Mouse (Mus musculus) CH12.LX (cell line): ENCODE results near the gene B4galnt4. TPM values are rescaled to one million over a fixed set of nuclear protein-coding genes. Genes with fewer than 3 reads are reported as not detected.

Source experiments
- DNase-seq: peaks from one replicate; pipeline ENCODE4 v3.0.0-alpha.2; 2013; ENCODE audit errors: extremely low read depth
- H3K27ac ChIP-seq: 2 replicates; pipeline ENCODE4 v1.5.1; 2012; ENCODE audit warnings: low read depth, mild to moderate bottlenecking, control low read depth, moderate library complexity; ENCODE audit not compliant: insufficient read depth
- H3K27me3 ChIP-seq: replicated peaks from 2 replicates; pipeline ENCODE3; 2012; ENCODE audit warnings: inconsistent platforms
- H3K36me3 ChIP-seq, 2 experiments: replicated peaks in 1 of 2; 2 replicates each; pipeline versions ENCODE3 to v1.6.1; 2012; ENCODE audit warnings: inconsistent platforms in 1 of 2, low read length in 1 of 2, mild to moderate bottlenecking in 1 of 2, mixed read lengths in 1 of 2, moderate library complexity in 1 of 2; ENCODE audit not compliant: control insufficient read depth in 1 of 2, insufficient read depth in 1 of 2
- H3K4me1 ChIP-seq, 2 experiments: 2 replicates each; pipeline ENCODE4 v1.6.1; 2012; ENCODE audit warnings: inconsistent platforms in 1 of 2, moderate library complexity in 1 of 2; ENCODE audit not compliant: insufficient read depth in 2 of 2, control insufficient read depth in 1 of 2
- H3K4me2 ChIP-seq: 2 replicates; pipeline ENCODE4 v1.6.1; 2012; ENCODE audit warnings: low read depth, mild to moderate bottlenecking, control low read depth; ENCODE audit not compliant: poor library complexity, insufficient read depth, severe bottlenecking
- H3K4me3 ChIP-seq, 3 experiments: fragments of 150-350 bp in 1 of 3; sonication (generic) in 1 of 3; replicated peaks in 1 of 3; 2 replicates each; pipeline versions ENCODE3 to v1.5.1; 2011 to 2012; ENCODE audit warnings: low read depth in 2 of 3, low read length in 2 of 3, mild to moderate bottlenecking in 2 of 3, moderate library complexity in 2 of 3, control low read depth in 1 of 3, improper control_type of control experiment in 1 of 3, inconsistent platforms in 1 of 3, mixed read lengths in 1 of 3; ENCODE audit not compliant: poor library complexity in 1 of 3
- H3K79me2 ChIP-seq: replicated peaks from 2 replicates; pipeline ENCODE4 v1.6.1; 2012; ENCODE audit warnings: mild to moderate bottlenecking, moderate library complexity; ENCODE audit not compliant: control insufficient read depth, poor library complexity, insufficient read depth, severe bottlenecking; ENCODE audit errors: extremely low read depth
- H3K9ac ChIP-seq: 2 replicates; pipeline ENCODE4 v1.6.1; 2012; ENCODE audit warnings: low read depth, mild to moderate bottlenecking, control low read depth, moderate library complexity; ENCODE audit not compliant: insufficient read depth
- H3K9me3 ChIP-seq: replicated peaks from 2 replicates; pipeline ENCODE3; 2012; ENCODE audit warnings: low read length, inconsistent platforms, mixed read lengths
- CTCF ChIP-seq, 2 experiments: IDR thresholded peaks in 1 of 2; conservative IDR thresholded peaks in 1 of 2; 2 replicates each; pipeline ENCODE4 v1.5.1; 2011 to 2012; ENCODE audit warnings: low read depth in 2 of 2, low read length in 2 of 2, improper control_type of control experiment in 1 of 2, inconsistent platforms in 1 of 2, mild to moderate bottlenecking in 1 of 2, moderate library complexity in 1 of 2
- E2F4 ChIP-seq: IDR thresholded peaks from 2 replicates; pipeline ENCODE4 v1.6.1; 2011; ENCODE audit warnings: low read depth, low read length, improper control_type of control experiment; ENCODE audit not compliant: insufficient replicate concordance
- ELF1 ChIP-seq: IDR thresholded peaks from 2 replicates; pipeline ENCODE4 v1.6.1; 2014; ENCODE audit warnings: low read depth, mild to moderate bottlenecking, inconsistent platforms, low read length, improper control_type of control experiment
- EP300 ChIP-seq: IDR thresholded peaks from 2 replicates; pipeline ENCODE4 v1.6.1; 2011; ENCODE audit warnings: low read length, improper control_type of control experiment
- ETS1 ChIP-seq: conservative IDR thresholded peaks from 2 replicates; pipeline ENCODE4 v1.6.1; 2012; ENCODE audit warnings: low read depth, mild to moderate bottlenecking, inconsistent platforms, low read length, improper control_type of control experiment, moderate library complexity
- GABPA ChIP-seq: IDR thresholded peaks from 2 replicates; pipeline ENCODE4 v1.6.1; 2012; ENCODE audit warnings: low read depth, low read length, improper control_type of control experiment, inconsistent platforms; ENCODE audit not compliant: insufficient replicate concordance
- IRF4 ChIP-seq: IDR thresholded peaks from 2 replicates; pipeline ENCODE4 v1.6.1; 2014; ENCODE audit warnings: low read depth, mild to moderate bottlenecking, inconsistent platforms, low read length, improper control_type of control experiment
- JUN ChIP-seq: IDR thresholded peaks from 2 replicates; pipeline ENCODE4 v1.6.1; 2011; ENCODE audit warnings: low read depth, mild to moderate bottlenecking, low read length, improper control_type of control experiment, moderate library complexity; ENCODE audit not compliant: insufficient read depth
- JUND ChIP-seq: conservative IDR thresholded peaks from 2 replicates; pipeline ENCODE4 v1.6.1; 2011; ENCODE audit warnings: low read depth, low read length, improper control_type of control experiment
- KAT2A ChIP-seq: IDR thresholded peaks from 2 replicates; pipeline ENCODE4 v1.6.1; 2012; ENCODE audit warnings: low read length, improper control_type of control experiment, inconsistent platforms; ENCODE audit not compliant: insufficient replicate concordance
- MAFK ChIP-seq: IDR thresholded peaks from 2 replicates; pipeline ENCODE4 v1.6.1; 2011; ENCODE audit warnings: low read length, improper control_type of control experiment; ENCODE audit not compliant: insufficient replicate concordance
- MAX ChIP-seq: IDR thresholded peaks from 2 replicates; pipeline ENCODE4 v1.6.1; 2011; ENCODE audit warnings: low read length, improper control_type of control experiment
- MAZ ChIP-seq: IDR thresholded peaks from 2 replicates; pipeline ENCODE4 v1.6.1; 2012; ENCODE audit warnings: low read depth, mild to moderate bottlenecking, inconsistent platforms, low read length, improper control_type of control experiment, moderate library complexity
- MEF2A ChIP-seq: IDR thresholded peaks from 2 replicates; pipeline ENCODE4 v1.6.1; 2014; ENCODE audit warnings: low read depth, mild to moderate bottlenecking, inconsistent platforms, low read length, improper control_type of control experiment, borderline replicate concordance
- POLR2AphosphoS2 ChIP-seq: IDR thresholded peaks from 2 replicates; pipeline ENCODE4 v1.6.1; 2011; ENCODE audit warnings: low read depth, low read length, improper control_type of control experiment
- ZKSCAN1 ChIP-seq: IDR thresholded peaks from 2 replicates; pipeline ENCODE4 v1.6.1; 2012; ENCODE audit warnings: low read depth, inconsistent platforms, low read length, improper control_type of control experiment, borderline replicate concordance
- dilution Hi-C: fragments of 300-500 bp; cut with MboI; formaldehyde crosslinking; loops from 2 replicates; pipeline ENCODE4 v1.14.3; 2020; ENCODE audit warnings: low sequenced_read_pairs; ENCODE audit not compliant: extremely low pct_unique_long_range_greater_than_20kb, extremely low pct_ligation_motif_present
- in situ Hi-C: fragments of 300-500 bp; cut with MboI; formaldehyde crosslinking; loops from 3 replicates; pipeline ENCODE4 v1.14.3; 2019; ENCODE audit warnings: low sequenced_read_pairs, low pct_ligation_motif_present, low pct_unique_long_range_greater_than_20kb, mixed read lengths
- polyA plus RNA-seq: library from polyadenylated mRNA; unstranded; fragments of >175 nt; gene quantifications from 2 replicates; pipeline ENCODE4 v1.2.1, GENCODE M21; 2012; ENCODE audit warnings: low read depth; ENCODE audit not compliant: insufficient read length
- total RNA-seq, 2 experiments: library from RNA; depleted of rRNA; stranded (reverse); fragments of 300-350 nt in 1 of 2; fragments of >200 nt in 1 of 2; gene quantifications; 2 replicates each; pipeline ENCODE4 v1.2.3; 2012 to 2014

Gene B4galnt4
- total and polyA plus RNA-seq, 3 experiments: 0.91 to 13.1 (median 2.9) TPM

- TF ChIP-seq ELF1 (peak; percentile 86), MAFK (no peak), KAT2A (0 out of 2 replicates have a peak, but pooled peaks have one; percentile 51), ZKSCAN1 (no peak), E2F4 (no peak), EP300 (no peak), ETS1 (peak; percentile 61; the same call in 1 of the 2 replicates), IRF4 (peak; percentile 27; the same call in 1 of the 2 replicates), JUN (no peak), MAX (no peak; the same call in 1 of the 2 replicates)
These were observed 27.0 kb downstream of the B4galnt4 start (continued) for GRCm38 (mm10) chr7:141087894-141088293.

GRCm38 (mm10) chr7:141088473-141088872 lies 27.6 kb downstream of the B4galnt4 start:
- Histone ChIP-seq H3K9ac (peak overlapping the region; percentile 81), H3K79me2 (peaks cover 6% of the 10 kb centered on the region; the same call in 1 of the 2 replicates), H3K4me2 (peak overlapping the region; percentile 81), H3K27ac (peak overlapping the region; percentile 61)
- TF ChIP-seq ELF1 (peak; percentile 91), POLR2AphosphoS2 (no peak)
- TF ChIP-seq, all 38 proteins: peak for 1
- no peaks in the 10 kb centered on the region for H3K27me3 ChIP-seq
- H3K36me3 ChIP-seq: peaks cover 26 to 43% of the 10 kb centered on the region in 2 experiments
- H3K4me3 ChIP-seq: peak overlapping the region; percentile 84 to 90 (median 86)
- in situ Hi-C loops (loop anchor here (5.0 kb wide), 1 partner anchor 36 kb away; no protein-coding TSS in a partner anchor), dilution Hi-C loops (no loop called here)
- H3K4me1 ChIP-seq: peaks cover 24 to 37% of the 10 kb centered on the region in 2 experiments
- peak; percentile 22 for DNase-seq
- H3K9me3 ChIP-seq: no peaks in the 10 kb centered on the region

- no peak for TF ChIP-seq MAX
- TF ChIP-seq JUND: no peak
- no peak for TF ChIP-seq MEF2A
- no peak for TF ChIP-seq CTCF (conservative IDR thresholded peaks at IDR 0.05 in 1 of 2, IDR thresholded peaks at IDR 0.05 in 1 of 2; ENCODE audit: low read depth in 2 of 2, low read length in 2 of 2)
- no peak for TF ChIP-seq GABPA
- TF ChIP-seq IRF4: no peak
- no peak for TF ChIP-seq MAZ
- H3K27me3 ChIP-seq: no peaks in the 10 kb centered on the region
- in situ Hi-C loops (no loop called here), dilution Hi-C loops (no loop called here)
- no peak for DNase-seq
- H3K4me2 ChIP-seq: no peak overlapping the region
- no peak overlapping the region for H3K4me3 ChIP-seq
- H3K9me3 ChIP-seq: no peaks in the 10 kb centered on the region
- H3K79me2 ChIP-seq: peaks cover 6% of the 10 kb centered on the region; the same call in 1 of the 2 replicates
- no peak overlapping the region for H3K9ac ChIP-seq
- no peak overlapping the region for H3K27ac ChIP-seq
- H3K4me1 ChIP-seq: peaks cover 31 to 50% of the 10 kb centered on the region in 2 experiments
- peaks cover 26 to 56% of the 10 kb centered on the region in 2 experiments for H3K36me3 ChIP-seq
These were observed 29.3 kb downstream of the B4galnt4 start for GRCm38 (mm10) chr7:141090228-141090627.
